Mouse (Mus musculus) CH12.LX (cell line): ENCODE data around the gene Klrb1f. TPM values are rescaled to one million over a fixed set of nuclear protein-coding genes. Genes with fewer than 3 reads are reported as not detected.

ENCODE experiments used
- DNase-seq: peaks from one replicate; pipeline ENCODE4 v3.0.0-alpha.2; 2013; ENCODE audit errors: extremely low read depth
- H3K27ac ChIP-seq: 2 replicates; pipeline ENCODE4 v1.5.1; 2012; ENCODE audit warnings: low read depth, mild to moderate bottlenecking, control low read depth, moderate library complexity; ENCODE audit not compliant: insufficient read depth
- H3K27me3 ChIP-seq: replicated peaks from 2 replicates; pipeline ENCODE3; 2012; ENCODE audit warnings: inconsistent platforms
- H3K36me3 ChIP-seq, 2 experiments: replicated peaks in 1 of 2; 2 replicates each; pipeline versions ENCODE3 to v1.6.1; 2012; ENCODE audit warnings: inconsistent platforms in 1 of 2, low read length in 1 of 2, mild to moderate bottlenecking in 1 of 2, mixed read lengths in 1 of 2, moderate library complexity in 1 of 2; ENCODE audit not compliant: control insufficient read depth in 1 of 2, insufficient read depth in 1 of 2
- H3K4me1 ChIP-seq, 2 experiments: 2 replicates each; pipeline ENCODE4 v1.6.1; 2012; ENCODE audit warnings: inconsistent platforms in 1 of 2, moderate library complexity in 1 of 2; ENCODE audit not compliant: insufficient read depth in 2 of 2, control insufficient read depth in 1 of 2
- H3K4me2 ChIP-seq: 2 replicates; pipeline ENCODE4 v1.6.1; 2012; ENCODE audit warnings: low read depth, mild to moderate bottlenecking, control low read depth; ENCODE audit not compliant: poor library complexity, insufficient read depth, severe bottlenecking
- H3K4me3 ChIP-seq, 3 experiments: fragments of 150-350 bp in 1 of 3; sonication (generic) in 1 of 3; replicated peaks in 1 of 3; 2 replicates each; pipeline versions ENCODE3 to v1.5.1; 2011 to 2012; ENCODE audit warnings: low read depth in 2 of 3, low read length in 2 of 3, mild to moderate bottlenecking in 2 of 3, moderate library complexity in 2 of 3, control low read depth in 1 of 3, improper control_type of control experiment in 1 of 3, inconsistent platforms in 1 of 3, mixed read lengths in 1 of 3; ENCODE audit not compliant: poor library complexity in 1 of 3
- H3K79me2 ChIP-seq: replicated peaks from 2 replicates; pipeline ENCODE4 v1.6.1; 2012; ENCODE audit warnings: mild to moderate bottlenecking, moderate library complexity; ENCODE audit not compliant: control insufficient read depth, poor library complexity, insufficient read depth, severe bottlenecking; ENCODE audit errors: extremely low read depth
- H3K9ac ChIP-seq: 2 replicates; pipeline ENCODE4 v1.6.1; 2012; ENCODE audit warnings: low read depth, mild to moderate bottlenecking, control low read depth, moderate library complexity; ENCODE audit not compliant: insufficient read depth
- H3K9me3 ChIP-seq: replicated peaks from 2 replicates; pipeline ENCODE3; 2012; ENCODE audit warnings: low read length, inconsistent platforms, mixed read lengths
- BHLHE40 ChIP-seq: IDR thresholded peaks from 2 replicates; pipeline ENCODE4 v1.6.1; 2011; ENCODE audit warnings: mild to moderate bottlenecking, low read depth, low read length, improper control_type of control experiment
- CHD1 ChIP-seq: IDR thresholded peaks from 2 replicates; pipeline ENCODE4 v1.6.1; 2012; ENCODE audit warnings: low read depth, low read length, improper control_type of control experiment, inconsistent platforms
- CTCF ChIP-seq, 2 experiments: IDR thresholded peaks in 1 of 2; conservative IDR thresholded peaks in 1 of 2; 2 replicates each; pipeline ENCODE4 v1.5.1; 2011 to 2012; ENCODE audit warnings: low read depth in 2 of 2, low read length in 2 of 2, improper control_type of control experiment in 1 of 2, inconsistent platforms in 1 of 2, mild to moderate bottlenecking in 1 of 2, moderate library complexity in 1 of 2
- EP300 ChIP-seq: IDR thresholded peaks from 2 replicates; pipeline ENCODE4 v1.6.1; 2011; ENCODE audit warnings: low read length, improper control_type of control experiment
- ETS1 ChIP-seq: conservative IDR thresholded peaks from 2 replicates; pipeline ENCODE4 v1.6.1; 2012; ENCODE audit warnings: low read depth, mild to moderate bottlenecking, inconsistent platforms, low read length, improper control_type of control experiment, moderate library complexity
- GABPA ChIP-seq: IDR thresholded peaks from 2 replicates; pipeline ENCODE4 v1.6.1; 2012; ENCODE audit warnings: low read depth, low read length, improper control_type of control experiment, inconsistent platforms; ENCODE audit not compliant: insufficient replicate concordance
- IRF4 ChIP-seq: IDR thresholded peaks from 2 replicates; pipeline ENCODE4 v1.6.1; 2014; ENCODE audit warnings: low read depth, mild to moderate bottlenecking, inconsistent platforms, low read length, improper control_type of control experiment
- JUN ChIP-seq: IDR thresholded peaks from 2 replicates; pipeline ENCODE4 v1.6.1; 2011; ENCODE audit warnings: low read depth, mild to moderate bottlenecking, low read length, improper control_type of control experiment, moderate library complexity; ENCODE audit not compliant: insufficient read depth
- JUND ChIP-seq: conservative IDR thresholded peaks from 2 replicates; pipeline ENCODE4 v1.6.1; 2011; ENCODE audit warnings: low read depth, low read length, improper control_type of control experiment
- KAT2A ChIP-seq: IDR thresholded peaks from 2 replicates; pipeline ENCODE4 v1.6.1; 2012; ENCODE audit warnings: low read length, improper control_type of control experiment, inconsistent platforms; ENCODE audit not compliant: insufficient replicate concordance
- MAFK ChIP-seq: IDR thresholded peaks from 2 replicates; pipeline ENCODE4 v1.6.1; 2011; ENCODE audit warnings: low read length, improper control_type of control experiment; ENCODE audit not compliant: insufficient replicate concordance
- MAX ChIP-seq: IDR thresholded peaks from 2 replicates; pipeline ENCODE4 v1.6.1; 2011; ENCODE audit warnings: low read length, improper control_type of control experiment
- MAZ ChIP-seq: IDR thresholded peaks from 2 replicates; pipeline ENCODE4 v1.6.1; 2012; ENCODE audit warnings: low read depth, mild to moderate bottlenecking, inconsistent platforms, low read length, improper control_type of control experiment, moderate library complexity
- MXI1 ChIP-seq: IDR thresholded peaks from 2 replicates; pipeline ENCODE4 v1.6.1; 2011; ENCODE audit warnings: mild to moderate bottlenecking, low read depth, low read length, improper control_type of control experiment
- MYC ChIP-seq: IDR thresholded peaks from 2 replicates; pipeline ENCODE4 v1.6.1; 2011; ENCODE audit warnings: low read depth, mild to moderate bottlenecking, improper control_type of control experiment, low read length
- NELFE ChIP-seq: IDR thresholded peaks from 2 replicates; pipeline ENCODE4 v1.6.1; 2011; ENCODE audit warnings: low read depth, low read length, improper control_type of control experiment
- NRF1 ChIP-seq: IDR thresholded peaks from 2 replicates; pipeline ENCODE4 v1.6.1; 2014; ENCODE audit warnings: low read depth, mild to moderate bottlenecking, inconsistent platforms, low read length, improper control_type of control experiment, moderate library complexity
- PAX5 ChIP-seq: IDR thresholded peaks from 2 replicates; pipeline ENCODE4 v1.6.1; 2012; ENCODE audit warnings: low read length, inconsistent platforms, mixed read lengths
- POLR2A ChIP-seq: IDR thresholded peaks from 2 replicates; pipeline ENCODE4 v1.6.1; 2011; ENCODE audit warnings: low read depth, mild to moderate bottlenecking, improper control_type of control experiment, low read length
- SIN3A ChIP-seq: IDR thresholded peaks from 2 replicates; pipeline ENCODE4 v1.6.1; 2012; ENCODE audit warnings: low read length, improper control_type of control experiment, inconsistent platforms
- TCF12 ChIP-seq: IDR thresholded peaks from 2 replicates; pipeline ENCODE4 v1.6.1; 2014; ENCODE audit warnings: low read depth, mild to moderate bottlenecking, inconsistent platforms, low read length, improper control_type of control experiment
- UBTF ChIP-seq: IDR thresholded peaks from 2 replicates; pipeline ENCODE4 v1.6.1; 2012; ENCODE audit warnings: low read depth, mild to moderate bottlenecking, inconsistent platforms, low read length, improper control_type of control experiment, moderate library complexity
- USF2 ChIP-seq: conservative IDR thresholded peaks from 2 replicates; pipeline ENCODE4 v1.6.1; 2011; ENCODE audit warnings: low read depth, low read length, improper control_type of control experiment
- ZC3H11A ChIP-seq: IDR thresholded peaks from 2 replicates; pipeline ENCODE4 v1.6.1; 2012; ENCODE audit warnings: low read depth, mild to moderate bottlenecking, inconsistent platforms, low read length, improper control_type of control experiment
- ZKSCAN1 ChIP-seq: IDR thresholded peaks from 2 replicates; pipeline ENCODE4 v1.6.1; 2012; ENCODE audit warnings: low read depth, inconsistent platforms, low read length, improper control_type of control experiment, borderline replicate concordance
- ZMIZ1 ChIP-seq: IDR thresholded peaks from 2 replicates; pipeline ENCODE4 v1.6.1; 2012; ENCODE audit warnings: low read depth, mild to moderate bottlenecking, inconsistent platforms, low read length, improper control_type of control experiment
- ZNF384 ChIP-seq: IDR thresholded peaks from 2 replicates; pipeline ENCODE4 v1.6.1; 2012; ENCODE audit warnings: low read depth, low read length, improper control_type of control experiment, inconsistent platforms
- dilution Hi-C: fragments of 300-500 bp; cut with MboI; formaldehyde crosslinking; loops from 2 replicates; pipeline ENCODE4 v1.14.3; 2020; ENCODE audit warnings: low sequenced_read_pairs; ENCODE audit not compliant: extremely low pct_unique_long_range_greater_than_20kb, extremely low pct_ligation_motif_present
- in situ Hi-C: fragments of 300-500 bp; cut with MboI; formaldehyde crosslinking; loops from 3 replicates; pipeline ENCODE4 v1.14.3; 2019; ENCODE audit warnings: low sequenced_read_pairs, low pct_ligation_motif_present, low pct_unique_long_range_greater_than_20kb, mixed read lengths
- polyA plus RNA-seq: library from polyadenylated mRNA; unstranded; fragments of >175 nt; gene quantifications from 2 replicates; pipeline ENCODE4 v1.2.1, GENCODE M21; 2012; ENCODE audit warnings: low read depth; ENCODE audit not compliant: insufficient read length
- total RNA-seq, 2 experiments: library from RNA; depleted of rRNA; stranded (reverse); fragments of 300-350 nt in 1 of 2; fragments of >200 nt in 1 of 2; gene quantifications; 2 replicates each; pipeline ENCODE4 v1.2.3; 2012 to 2014

Gene Klrb1f
- total and polyA plus RNA-seq, 3 experiments: 0.21 to 0.68 (median 0.23) TPM

- no peaks in the 10 kb centered on the region for H3K79me2 ChIP-seq
Measured at GRCm38 (mm10) chr6:129051731-129052130, 6.0 kb downstream of the Klrb1f start.

GRCm38 (mm10) chr6:129056237-129056636 lies 10.5 kb downstream of the Klrb1f start:
- Histone ChIP-seq H3K27ac (no peak overlapping the region), H3K36me3 (no peaks in the 10 kb centered on the region), H3K4me2 (no peak overlapping the region), H3K79me2 (no peaks in the 10 kb centered on the region), H3K9ac (no peak overlapping the region), H3K27me3 (no peaks in the 10 kb centered on the region), H3K4me1 (peaks cover 0 to 8% of the 10 kb centered on the region in 2 experiments; a peak in 2 of 4 replicates), H3K4me3 (no peak overlapping the region)
- DNase-seq: no peak
- in situ Hi-C loops (no loop called here), dilution Hi-C loops (no loop called here)
- TF ChIP-seq CHD1 (no peak), MAFK (no peak), GABPA (no peak), NRF1 (no peak), ZKSCAN1 (no peak), ZC3H11A (no peak), MAZ (no peak), JUND (no peak), EP300 (no peak), MXI1 (no peak), ETS1 (no peak), ZMIZ1 (no peak), ZNF384 (no peak), UBTF (no peak), PAX5 (no peak), BHLHE40 (no peak), SIN3A (no peak)
- TF ChIP-seq, all 38 proteins: peak for 0
- H3K9me3 ChIP-seq: no peaks in the 10 kb centered on the region

More at GRCm38 (mm10) chr6:129051731-129052130, 6.0 kb downstream of the Klrb1f start:
- Histone ChIP-seq H3K4me2 (no peak overlapping the region), H3K4me3 (no peak overlapping the region), H3K4me1 (peaks cover 0 to 15% of the 10 kb centered on the region in 2 experiments; a peak in 2 of 4 replicates), H3K36me3 (no peaks in the 10 kb centered on the region), H3K27ac (no peak overlapping the region), H3K9me3 (no peaks in the 10 kb centered on the region), H3K9ac (no peak overlapping the region), H3K27me3 (no peaks in the 10 kb centered on the region)
- dilution Hi-C loops: no loop called here
- TF ChIP-seq MYC (no peak), MAX (no peak), EP300 (no peak), MAZ (no peak), POLR2A (no peak), JUN (no peak), CTCF (conservative IDR thresholded peaks at IDR 0.05 in 1 of 2, IDR thresholded peaks at IDR 0.05 in 1 of 2; ENCODE audit: low read depth in 2 of 2, low read length in 2 of 2) (no peak), TCF12 (no peak), ZC3H11A (no peak), CHD1 (no peak), USF2 (no peak), MAFK (no peak), KAT2A (no peak), SIN3A (no peak), ZKSCAN1 (no peak), NELFE (no peak), IRF4 (no peak), MXI1 (no peak), ETS1 (no peak)
- in situ Hi-C loops: no loop called here
- DNase-seq: no peak
